Mouse (Mus musculus): Measurements from ENCODE around the gene D630039A03Rik. TPM values are rescaled to one million over a fixed set of nuclear protein-coding genes. Genes with fewer than 3 reads are reported as not detected.

The D630039A03Rik gene
- polyA plus RNA-seq, 1 experiment from 2014 or later = 0.19 TPM

Other genes starting within 250 kb of the D630039A03Rik start
- 11.4 and 12.2 TPM in 2 replicates for gene Akap2, start 198.6 kb downstream of the D630039A03Rik start, polyA plus RNA-seq (2015; fragmentation: Nextera tagmentation; extraction: Ambion mirVana)
- gene Txn1, start 40.1 kb upstream of the D630039A03Rik start, polyA plus RNA-seq (2015; fragmentation: Nextera tagmentation; extraction: Ambion mirVana) = 291 and 326 TPM in 2 replicates
- not detected in 2 replicates for gene Txndc8, start 92.8 kb upstream of the D630039A03Rik start, polyA plus RNA-seq (2015; fragmentation: Nextera tagmentation; extraction: Ambion mirVana)

Data from hindbrain, embryonic 15.5 days (tissue).